8 mouse cellular contexts compared by ENCODE assay signal in the genomic region with DNA sequence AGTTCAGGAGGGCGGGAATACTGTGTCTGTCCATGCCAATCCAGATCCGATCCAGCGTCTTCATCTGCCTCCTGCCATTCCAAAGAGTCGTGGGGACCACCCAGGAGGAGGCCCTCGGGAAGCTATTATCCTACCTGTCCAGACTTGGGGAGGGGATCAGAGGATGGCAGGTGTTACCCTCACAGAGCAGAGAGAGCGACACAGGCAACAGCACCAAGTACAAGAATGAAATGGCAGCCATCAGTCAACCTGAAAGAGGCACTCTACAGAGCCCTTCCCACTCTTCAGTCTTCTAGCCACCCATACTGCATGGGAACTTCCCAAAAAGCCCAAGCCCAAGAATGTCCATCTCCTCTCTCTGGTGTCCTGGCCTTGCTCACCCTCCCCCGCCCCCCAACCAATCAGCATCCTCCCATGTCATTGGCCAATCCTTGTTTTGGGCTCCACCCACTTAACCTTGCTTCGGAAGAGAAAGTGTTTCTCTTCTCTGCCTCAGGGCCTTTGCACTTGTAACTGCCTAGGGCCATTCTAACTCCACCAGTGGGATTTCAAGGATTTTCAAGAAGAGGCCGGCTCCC. TPM values are rescaled to one million over a fixed set of nuclear protein-coding genes. Genes with fewer than 3 reads are reported as not detected.
DNase-seq lines count a peak whose midpoint lies in the region; ATAC-seq and TF ChIP-seq lines count a peak whose summit lies in the region.

No protein-coding gene starts in this region.

- ATAC-seq in intestine, embryonic 15.5 days: peak; percentile 24
- ATAC-seq in cerebellum, adult (ENCODE audit: insufficient number of reproducible peaks, low FRiP score, low TSS enrichment): no peak

- H3K4me1 ChIP-seq in kidney, adult 2 months (ENCODE audit: control insufficient read depth, insufficient read depth, low read length): peaks cover 19% of the 10 kb centered on the region; the same call in 1 of the 2 replicates
- peaks cover 17% of the 10 kb centered on the region for H3K4me1 ChIP-seq in intestine, embryonic 15.5 days (replicated peaks)

- peak overlapping the region; percentile 80 for H3K4me3 ChIP-seq in kidney, adult 2 months (ENCODE audit: insufficient read depth, low read depth, low read length)
- peak overlapping the region; percentile 62 for H3K4me3 ChIP-seq in intestine, embryonic 15.5 days (replicated peaks)

- TF ChIP-seq CTCF in kidney, adult 2 months (conservative IDR thresholded peaks at IDR 0.05; ENCODE audit: insufficient read depth, insufficient read length, low read depth, low read length): no peak

- no peaks in the 10 kb centered on the region for H3K27me3 ChIP-seq in kidney, adult 2 months (replicated peaks; ENCODE audit: control insufficient read depth, insufficient read depth, low read length)
- peaks cover 3% of the 10 kb centered on the region for H3K27me3 ChIP-seq in intestine, embryonic 15.5 days (replicated peaks)

- intact Hi-C loops in left cerebral cortex, postnatal 4 days (cut with DNase I): no loop called here

- no peaks in the 10 kb centered on the region for H3K9me3 ChIP-seq in intestine, embryonic 15.5 days

- peak overlapping the region; percentile 97 for H3K4me2 ChIP-seq in intestine, embryonic 15.5 days (replicated peaks)

- H3K36me3 ChIP-seq in kidney, adult 2 months (ENCODE audit: control insufficient read depth, insufficient read depth, low read length): no peaks in the 10 kb centered on the region
- H3K36me3 ChIP-seq in intestine, embryonic 15.5 days: no peaks in the 10 kb centered on the region

- 26% methylated on average over 9 of the region's 9 CpGs for WGBS in kidney, adult 2 months
- 18% methylated on average over 9 of the region's 9 CpGs for WGBS in intestine, embryonic 15.5 days

- H3K27ac ChIP-seq in kidney, adult 2 months (ENCODE audit: insufficient read depth, low read depth, low read length): peak overlapping the region; percentile 49; the same call in 1 of the 2 replicates
- H3K27ac ChIP-seq in intestine, embryonic 15.5 days: no peak overlapping the region

- DNase-seq in kidney, adult 2 months: no peak
- no peak for DNase-seq in kidney, adult 9 months
- DNase-seq in c-Kit-negative CD71-positive TER-119-positive erythroid progenitor cells, embryonic 14.5 days (ENCODE audit: low read depth, low spot score): peak; percentile 36
- DNase-seq in neural tube, embryonic 10.5 days (ENCODE audit: extremely low spot score, low spot score): peak; percentile 13
- no peak for DNase-seq in left cerebral cortex, postnatal 4 days
- no peak for DNase-seq in cerebellum, postnatal 14 days

- no peak for TF ChIP-seq POLR2A in kidney, adult 2 months (IDR thresholded peaks at IDR 0.05; ENCODE audit: low read depth, low read length)

- H3K9ac ChIP-seq in intestine, embryonic 15.5 days: peak overlapping the region; percentile 41

RNA-seq across cellular contexts. Expression of gene Syne3, which starts 0.7 kb away (rescaled TPM):
- polyA plus RNA-seq in kidney, adult 2 months (2012; rRNA removed): 2.7 and 3.1 TPM in 2 replicates
- 0.50 and 0.76 TPM in 2 replicates for polyA plus RNA-seq in intestine, embryonic 15.5 days (2015; fragmentation: Nextera tagmentation; extraction: Ambion mirVana)
- 1 to 10 TPM in 1 of 2 experiments, under 1 TPM in 1; 0.82 to 1.4 TPM for total RNA-seq in left cerebral cortex, postnatal 4 days (2021)

RNA-seq across cellular contexts. Expression of gene Glrx5, which starts 22.2 kb away (rescaled TPM):
- 138 and 139 TPM in 2 replicates for polyA plus RNA-seq in kidney, adult 2 months (2012; rRNA removed)
- polyA plus RNA-seq in intestine, embryonic 15.5 days (2015; fragmentation: Nextera tagmentation; extraction: Ambion mirVana): 184 and 190 TPM in 2 replicates
- total RNA-seq in left cerebral cortex, postnatal 4 days (2021): 10 to 100 TPM; 50.6 to 56.2 TPM

Comparison
In these comparisons a context has a peak if more than half of its experiments do, and no peak if none do; other contexts are left out.
1. DNase-seq: peak in c-Kit-negative CD71-positive TER-119-positive erythroid progenitor cells, embryonic 14.5 days (single experiment) and neural tube, embryonic 10.5 days (single experiment); none in kidney, adult 2 months (single experiment), kidney, adult 9 months (single experiment), left cerebral cortex, postnatal 4 days (single experiment) and cerebellum, postnatal 14 days (0 of 2).